Mouse (Mus musculus) inflammation-experienced regulatory T-cells, adult 6 months (primary cell): ENCODE results near the gene Gm29094. TPM values are rescaled to one million over a fixed set of nuclear protein-coding genes. Genes with fewer than 3 reads are reported as not detected.
"Not testable (repeated sequence)": the region's sequence is repeated elsewhere in the genome, so short reads cannot be mapped to it uniquely, and the experiment has no call there.

Experiments used
- ATAC-seq: one replicate; pipeline ENCODE4 v1.8.0; 2017
- polyA plus RNA-seq, 3 experiments: library from polyadenylated mRNA; unstranded; fragments of 100-300 nt; shearing (Covaris generic); gene quantifications; one replicate each; pipeline ENCODE4 v1.2.1; 2017

The Gm29094 gene
- 10 to 100 TPM in 2 of 3 experiments, 1 to 10 TPM in 1; 8.7 to 48.0 (median 45.0) TPM for polyA plus RNA-seq

GRCm38 (mm10) chr9:89198969-89199416 is at the start of gene Gm29094, which contains the start of gene Bcl2a1b:
Gene Gm29094, plus strand, starts transcription at chr9:89199379.
Gene Bcl2a1b, plus strand, starts transcription at chr9:89199209.
- peak; percentile 80 for ATAC-seq

- not testable (repeated sequence) for ATAC-seq
Measured at GRCm38 (mm10) chr9:89172539-89172938, 26.6 kb upstream of the Gm29094 start.

- ATAC-seq = peak; percentile 83
Measured at GRCm38 (mm10) chr9:89178833-89179232, 20.3 kb upstream of the Gm29094 start.

GRCm38 (mm10) chr9:89179469-89179868 is 19.7 kb upstream of the Gm29094 start:
- ATAC-seq = peak; percentile 41

GRCm38 (mm10) chr9:89187006-89187405 is 12.2 kb upstream of the Gm29094 start:
- not testable (repeated sequence) for ATAC-seq

GRCm38 (mm10) chr9:89195483-89195882 is 3.7 kb upstream of the Gm29094 start:
- ATAC-seq = not testable (repeated sequence)

- not testable (repeated sequence) for ATAC-seq
Measured at GRCm38 (mm10) chr9:89197509-89197908, 1.7 kb upstream of the Gm29094 start.

- peak; percentile 18 for ATAC-seq
Measured at GRCm38 (mm10) chr9:89198349-89198748, 830 bp upstream of the Gm29094 start.

- peak; percentile 10 for ATAC-seq
Measured at GRCm38 (mm10) chr9:89202256-89202655, 3.1 kb downstream of the Gm29094 start.

GRCm38 (mm10) chr9:89208939-89209338 is 9.8 kb downstream of the Gm29094 start:
- peak; percentile 49 for ATAC-seq

GRCm38 (mm10) chr9:89210353-89211064 is 11.3 kb downstream of the Gm29094 start, which contains the start of gene Mthfs:
Gene Mthfs, plus strand, starts transcription at chr9:89210676.
- peak; percentile 36 for ATAC-seq

- ATAC-seq = peak; percentile 69
Measured at GRCm38 (mm10) chr9:89211065-89211858, 12.1 kb downstream of the Gm29094 start.

- ATAC-seq = peak; percentile 64
Measured at GRCm38 (mm10) chr9:89212428-89212827, 13.2 kb downstream of the Gm29094 start.

GRCm38 (mm10) chr9:89218174-89218573 is 19.0 kb downstream of the Gm29094 start:
- ATAC-seq = not testable (repeated sequence)

- not testable (repeated sequence) for ATAC-seq
Measured at GRCm38 (mm10) chr9:89219668-89220067, 20.5 kb downstream of the Gm29094 start.

GRCm38 (mm10) chr9:89220704-89221287 is 21.6 kb downstream of the Gm29094 start:
- ATAC-seq = peak; percentile 79

GRCm38 (mm10) chr9:89226071-89226470 is 26.9 kb downstream of the Gm29094 start:
- no peak for ATAC-seq

- no peak for ATAC-seq
Measured at GRCm38 (mm10) chr9:89228122-89228521, 28.9 kb downstream of the Gm29094 start.

GRCm38 (mm10) chr9:89230897-89231497 is 31.8 kb downstream of the Gm29094 start:
- peak; percentile 69 for ATAC-seq

GRCm38 (mm10) chr9:89237131-89237530 is 38.0 kb downstream of the Gm29094 start:
- not testable (repeated sequence) for ATAC-seq

- peak; percentile 89 for ATAC-seq
Measured at GRCm38 (mm10) chr9:89238976-89239505, 39.9 kb downstream of the Gm29094 start.

- ATAC-seq = not testable (repeated sequence)
Measured at GRCm38 (mm10) chr9:89240516-89241019, 41.4 kb downstream of the Gm29094 start.
